Mouse (Mus musculus) left cerebral cortex, adult 18-20 months (tissue): ENCODE measurements at regions not wholly inside any gene's neighbourhood (a gene's known extent, or its start where the extent isn't known, plus 50 kb on each side); places are given as distances from the start of the nearest gene placed in this dataset.

ENCODE experiments used
- DNase-seq, 2 experiments: peaks; one replicate each; pipeline ENCODE4 v3.0.0; 2021 to 2022; ENCODE audit warnings: low spot score in 2 of 2, mixed read lengths in 1 of 2

GRCm38 (mm10) chr10:24357636-24358035 is 134.3 kb downstream of the Moxd1 start:
- no peak for DNase-seq

GRCm38 (mm10) chr10:24361424-24361823 is 138.1 kb downstream of the Moxd1 start:
- DNase-seq, result no peak

GRCm38 (mm10) chr10:24365369-24365768 is 142.1 kb downstream of the Moxd1 start:
- DNase-seq, result no peak

GRCm38 (mm10) chr10:24367010-24367409 is 143.7 kb downstream of the Moxd1 start:
- no peak for DNase-seq

- DNase-seq, result no peak
These were observed 150.6 kb downstream of the Moxd1 start for GRCm38 (mm10) chr10:24373957-24374356.

- no peak for DNase-seq
These were observed 156.0 kb downstream of the Moxd1 start for GRCm38 (mm10) chr10:24379291-24379690.

GRCm38 (mm10) chr10:24380478-24381273 is 157.4 kb downstream of the Moxd1 start:
- no peak for DNase-seq

GRCm38 (mm10) chr10:24381917-24382316 is 158.6 kb downstream of the Moxd1 start:
- DNase-seq, result peak; percentile 38 to 44

- DNase-seq, result no peak
These were observed 160.7 kb downstream of the Moxd1 start for GRCm38 (mm10) chr10:24384061-24384460.

GRCm38 (mm10) chr10:24388229-24388628 is 164.9 kb downstream of the Moxd1 start:
- no peak for DNase-seq

- DNase-seq, result no peak
These were observed 167.7 kb downstream of the Moxd1 start for GRCm38 (mm10) chr10:24391039-24391438.

GRCm38 (mm10) chr10:24392066-24392465 is 168.7 kb downstream of the Moxd1 start:
- DNase-seq, result no peak

- peak; percentile 5 to 24 for DNase-seq
These were observed 172.9 kb downstream of the Moxd1 start for GRCm38 (mm10) chr10:24395999-24396784.

- DNase-seq, result no peak
These were observed 173.8 kb downstream of the Moxd1 start for GRCm38 (mm10) chr10:24397125-24397524.

- no peak for DNase-seq
These were observed 181.5 kb downstream of the Moxd1 start for GRCm38 (mm10) chr10:24404851-24405250.

GRCm38 (mm10) chr10:24406953-24407352 is 183.6 kb downstream of the Moxd1 start:
- no peak for DNase-seq

GRCm38 (mm10) chr10:24407411-24408227 is 184.3 kb downstream of the Moxd1 start:
- DNase-seq, result no peak

- no peak for DNase-seq
These were observed 185.3 kb upstream of the Ccn2 start for GRCm38 (mm10) chr10:24409976-24410375.

GRCm38 (mm10) chr10:24410885-24411284 is 184.4 kb upstream of the Ccn2 start:
- no peak for DNase-seq

- DNase-seq, result no peak
These were observed 172.6 kb upstream of the Ccn2 start for GRCm38 (mm10) chr10:24422498-24423160.
